12 mouse cellular contexts compared by ENCODE assay signal in the genomic region with DNA sequence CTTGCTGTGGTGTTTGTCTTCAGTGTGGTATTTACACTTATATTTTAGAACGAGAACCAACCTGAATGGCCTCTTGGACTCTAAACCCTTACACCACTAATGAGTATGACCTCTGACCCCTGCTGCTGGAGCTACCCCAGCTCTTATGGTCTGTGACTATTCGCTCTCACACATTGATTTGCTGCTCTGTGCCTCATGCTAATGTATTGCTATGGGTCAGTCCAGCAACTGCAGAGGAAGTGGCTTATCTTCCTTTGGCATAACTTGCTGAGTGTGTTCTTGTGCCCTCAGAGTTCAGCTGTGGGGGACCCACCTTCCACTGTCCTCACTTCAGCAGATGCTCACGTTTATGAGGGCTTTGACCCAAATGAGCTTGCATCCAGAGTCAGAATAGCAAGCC. TPM values are rescaled to one million over a fixed set of nuclear protein-coding genes. Genes with fewer than 3 reads are reported as not detected.
DNase-seq lines count a peak whose midpoint lies in the region; ATAC-seq and TF ChIP-seq lines count a peak whose summit lies in the region.
"Had no signal": no experiment of that assay in that cellular context is flagged by ENCODE, and none has a peak within 500 bp of the region (broad histone marks: within the 10 kb centered on the region; RNA-seq: fewer than 3 reads in every experiment).

No protein-coding gene starts in this region.

- WGBS in heart, embryonic 11.5 days (ENCODE audit: insufficient replicate concordance) = 60% methylated on average over 3 of the region's 3 CpGs
- 16% methylated on average over 3 of the region's 3 CpGs for WGBS in liver, adult 2 months
- 58% methylated on average over 3 of the region's 3 CpGs for WGBS in stomach, embryonic 16.5 days

- H3K4me3 ChIP-seq in heart, embryonic 11.5 days (ENCODE audit: low read depth, low read length) = no peak overlapping the region
- no peak overlapping the region for H3K4me3 ChIP-seq in liver, adult 2 months (ENCODE audit: insufficient read depth, low read depth, low read length)
- H3K4me3 ChIP-seq in stomach, embryonic 16.5 days (replicated peaks; ENCODE audit: low read length) = no peak overlapping the region
- H3K4me3 ChIP-seq: forebrain, embryonic 12.5 days; limb, embryonic 13.5 days; myocyte had no signal

- peak; percentile 67 for ATAC-seq in heart, embryonic 11.5 days (replicated peaks; ENCODE audit: insufficient number of reproducible peaks, low FRiP score, low TSS enrichment)
- ATAC-seq in stomach, embryonic 16.5 days (ENCODE audit: insufficient read depth, low FRiP score) = peak; percentile 59; the same call in 1 of the 2 replicates

- intact Hi-C loops in heart, postnatal 25 days (cut with DNase I) = no loop called here
- intact Hi-C loops in gastrocnemius, postnatal 36 days (cut with DNase I) = no loop called here

- no peak for TF ChIP-seq CTCF in liver, adult 2 months (IDR thresholded peaks at IDR 0.05; ENCODE audit: low read depth, low read length)

- H3K79me2 ChIP-seq in liver, adult 2 months (ENCODE audit: control insufficient read depth, insufficient read depth, low read length) = no peaks in the 10 kb centered on the region

- H3K27ac ChIP-seq in heart, embryonic 11.5 days (ENCODE audit: low read depth, low read length) = 0 out of 2 replicates have a peak overlapping the region, but pooled peaks have one; percentile 35
- no peak overlapping the region for H3K27ac ChIP-seq in liver, adult 2 months (replicated peaks; ENCODE audit: insufficient read depth, low read depth, low read length)
- peak overlapping the region; percentile 66 for H3K27ac ChIP-seq in stomach, embryonic 16.5 days (ENCODE audit: low read length)
- H3K27ac ChIP-seq: forebrain, embryonic 12.5 days; limb, embryonic 13.5 days had no signal

- H3K4me1 ChIP-seq in heart, embryonic 11.5 days (ENCODE audit: control insufficient read depth, insufficient read depth, low read length) = peaks cover 9% of the 10 kb centered on the region
- peaks cover 28% of the 10 kb centered on the region for H3K4me1 ChIP-seq in liver, adult 2 months (ENCODE audit: control insufficient read depth, insufficient read depth, low read length)
- no peaks in the 10 kb centered on the region for H3K4me1 ChIP-seq in stomach, embryonic 16.5 days (ENCODE audit: control insufficient read depth, insufficient read depth, low read length)
- H3K4me1 ChIP-seq: forebrain, embryonic 12.5 days had no signal

- H3K9me3 ChIP-seq in heart, embryonic 11.5 days (replicated peaks; ENCODE audit: control insufficient read depth, low read length) = no peaks in the 10 kb centered on the region; the same call in 1 of the 2 replicates
- peaks cover 4% of the 10 kb centered on the region; the same call in 1 of the 2 replicates for H3K9me3 ChIP-seq in stomach, embryonic 16.5 days (replicated peaks; ENCODE audit: control insufficient read depth, low read length)

- no peak overlapping the region for H3K9ac ChIP-seq in heart, embryonic 11.5 days (ENCODE audit: low read depth, low read length)
- no peak overlapping the region for H3K9ac ChIP-seq in liver, adult 2 months (ENCODE audit: low read depth, low read length)
- H3K9ac ChIP-seq in stomach, embryonic 16.5 days (ENCODE audit: low read length) = no peak overlapping the region
- H3K9ac ChIP-seq: forebrain, embryonic 12.5 days; limb, embryonic 13.5 days had no signal

- TF ChIP-seq POLR2A in liver, adult 2 months (IDR thresholded peaks at IDR 0.05; ENCODE audit: extremely low read depth, insufficient read depth, low read length) = no peak

- no peak overlapping the region for H3K4me2 ChIP-seq in heart, embryonic 11.5 days
- H3K4me2 ChIP-seq in stomach, embryonic 16.5 days (ENCODE audit: low read depth, low read length) = no peak overlapping the region
- H3K4me2 ChIP-seq: forebrain, embryonic 12.5 days; limb, embryonic 13.5 days had no signal

- peaks cover 13% of the 10 kb centered on the region for H3K36me3 ChIP-seq in heart, embryonic 11.5 days (ENCODE audit: control insufficient read depth, insufficient read depth, low read length)
- H3K36me3 ChIP-seq in liver, adult 2 months (ENCODE audit: control insufficient read depth, insufficient read depth, low read length) = peaks cover 7% of the 10 kb centered on the region
- H3K36me3 ChIP-seq in stomach, embryonic 16.5 days (ENCODE audit: control insufficient read depth, insufficient read depth, low read length) = peaks cover 24% of the 10 kb centered on the region

- no peaks in the 10 kb centered on the region for H3K27me3 ChIP-seq in heart, embryonic 11.5 days (ENCODE audit: control insufficient read depth, insufficient read depth, low read length)
- no peaks in the 10 kb centered on the region for H3K27me3 ChIP-seq in liver, adult 2 months (ENCODE audit: control insufficient read depth, insufficient read depth, low read length)
- H3K27me3 ChIP-seq in stomach, embryonic 16.5 days (ENCODE audit: control insufficient read depth, insufficient read depth, low read length) = no peaks in the 10 kb centered on the region
- H3K27me3 ChIP-seq: forebrain, embryonic 12.5 days; limb, embryonic 13.5 days had no signal

- no peak for DNase-seq in heart, postnatal 25 days (ENCODE audit: low spot score)
- DNase-seq in kidney, adult 18-20 months = peak; percentile 38
- DNase-seq in liver, adult 2 months (ENCODE audit: extremely low read depth, low read depth, low spot score) = peak; percentile 94
- no peak for DNase-seq in lung, postnatal 10 days
- DNase-seq in adrenal gland, postnatal 10 days = no peak
- DNase-seq in gastrocnemius, postnatal 36 days = no peak
- DNase-seq: heart, postnatal 14 days had no signal

RNA-seq across cellular contexts. Expression of a gene that starts 24.7 kb away (rescaled TPM):
- polyA plus RNA-seq in heart, embryonic 11.5 days (2014; fragmentation: Nextera tagmentation; extraction: Ambion mirVana) = 74.3 and 77.0 TPM in 2 replicates
- total RNA-seq in heart, postnatal 25 days (2021) = 10 to 100 TPM; 14.8 to 15.5 TPM
- 35.3 and 44.6 TPM in 2 replicates for total RNA-seq in liver, adult 2 months (2014; rRNA removed)
- polyA plus RNA-seq in liver, adult 2 months (2012; rRNA removed) = 46.8 and 53.9 TPM in 2 replicates
- 43.2 and 44.4 TPM in 2 replicates for polyA plus RNA-seq in stomach, embryonic 16.5 days (2015; fragmentation: Nextera tagmentation; extraction: Ambion mirVana)
- total RNA-seq in adrenal gland, postnatal 10 days (2021) = 10 to 100 TPM; 30.8 to 36.7 TPM
- total RNA-seq in gastrocnemius, postnatal 36 days (2021) = 10 to 100 TPM; 12.7 to 15.2 TPM

RNA-seq across cellular contexts. Expression of a gene that starts 43.9 kb away (rescaled TPM):
- 83.5 and 91.5 TPM in 2 replicates for polyA plus RNA-seq in heart, embryonic 11.5 days (2014; fragmentation: Nextera tagmentation; extraction: Ambion mirVana)
- 10 to 100 TPM; 22.8 to 25.4 TPM for total RNA-seq in heart, postnatal 25 days (2021)
- 23.8 and 24.3 TPM in 2 replicates for total RNA-seq in liver, adult 2 months (2014; rRNA removed)
- 2.6 and 3.0 TPM in 2 replicates for polyA plus RNA-seq in liver, adult 2 months (2012; rRNA removed)
- 106 and 175 TPM in 2 replicates for polyA plus RNA-seq in stomach, embryonic 16.5 days (2015; fragmentation: Nextera tagmentation; extraction: Ambion mirVana)
- total RNA-seq in adrenal gland, postnatal 10 days (2021) = 100 to 1,000 TPM in 1 of 2 experiments, 10 to 100 TPM in 1; 64.8 to 136 TPM
- 10 to 100 TPM; 25.7 to 26.5 TPM for total RNA-seq in gastrocnemius, postnatal 36 days (2021)

Comparison
In these comparisons a context has a peak if more than half of its experiments do, and no peak if none do; other contexts are left out.
1. DNase-seq: peak in kidney, adult 18-20 months (single experiment) and liver, adult 2 months (single experiment); none in heart, postnatal 25 days (single experiment), lung, postnatal 10 days (single experiment), adrenal gland, postnatal 10 days (single experiment) and gastrocnemius, postnatal 36 days (0 of 2).